Mouse (Mus musculus) small intestine, adult 2 months (tissue): ENCODE results near the gene Fam92b.

Experiments used
- CTCF ChIP-seq: fragments of 200-500 bp; IDR thresholded peaks from 2 replicates; pipeline ENCODE4 v1.5.1; 2012; ENCODE audit warnings: low read depth, mild to moderate bottlenecking, control low read depth, inconsistent platforms, low read length, moderate library complexity, mixed read lengths; ENCODE audit not compliant: insufficient replicate concordance, insufficient read length; ENCODE audit errors: extremely low read depth
- POLR2A ChIP-seq: fragments of 200-500 bp; IDR thresholded peaks from 2 replicates; pipeline ENCODE4 v1.6.1; 2012; ENCODE audit warnings: low read depth, mild to moderate bottlenecking, control low read depth, inconsistent platforms, low read length, moderate library complexity

GRCm38 (mm10) chr8:120178124-120178514, 853 bp upstream of the Fam92b start:
- no peak for TF ChIP-seq CTCF
- TF ChIP-seq POLR2A, result no peak
